Mouse (Mus musculus) neural tube, postnatal 0 days (tissue): Measurements from ENCODE around the gene C7. TPM values are rescaled to one million over a fixed set of nuclear protein-coding genes. Genes with fewer than 3 reads are reported as not detected.

Source experiments
- polyA plus RNA-seq: library from polyadenylated mRNA; unstranded; fragments of >200 nt; fragmentation: Nextera tagmentation; extraction: Ambion mirVana; gene quantifications from 2 replicates; pipeline ENCODE4 v1.2.1, GENCODE M21; 2015

C7 gene
- polyA plus RNA-seq: not detected in 2 replicates

DNA sequence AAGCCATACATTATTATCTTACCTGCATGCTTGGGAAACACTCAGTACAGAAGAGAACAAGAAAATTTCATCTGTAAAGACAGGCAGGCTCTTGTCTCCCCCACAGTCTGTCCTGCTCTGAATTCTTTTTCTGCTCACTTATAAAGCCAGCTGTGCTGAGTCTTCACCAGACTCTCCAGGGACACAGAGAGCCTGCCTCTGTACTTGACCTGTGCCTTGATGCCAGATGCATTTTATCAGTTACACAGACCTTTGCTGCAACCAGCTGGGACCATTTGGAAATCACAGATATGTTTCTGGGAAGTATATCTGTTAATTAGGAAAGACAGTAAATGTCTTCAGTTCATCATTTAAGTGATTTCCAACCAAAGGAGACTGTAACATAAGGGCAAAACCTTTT is at the start of gene C7:
C7 (minus strand) TSS at position 106 of the 400 bp plus-strand sequence.

GRCm38 (mm10) chr15:5107686-5108654 is 44.4 kb upstream of the C7 start, which contains the start of gene Card6:
TSS of gene Card6 (minus strand) at chr15:5108539.

Other genes starting within 250 kb of the C7 start
- not detected in 2 replicates for gene Mroh2b, start 165.0 kb downstream of the C7 start, polyA plus RNA-seq
- gene Card6, start 44.8 kb upstream of the C7 start, polyA plus RNA-seq: 0.71 and 0.79 TPM in 2 replicates
- gene Rpl37, start 52.9 kb upstream of the C7 start, polyA plus RNA-seq: 360 and 431 TPM in 2 replicates
- gene Prkaa1, start 80.1 kb upstream of the C7 start, polyA plus RNA-seq: 12.6 and 13.6 TPM in 2 replicates
- gene Ttc33, start 121.8 kb upstream of the C7 start, polyA plus RNA-seq: 42.5 and 45.6 TPM in 2 replicates
- gene Ptger4, start 180.4 kb upstream of the C7 start, polyA plus RNA-seq: 6.7 and 6.8 TPM in 2 replicates